Mouse (Mus musculus): ENCODE measurements around the gene Frmd8. TPM values are rescaled to one million over a fixed set of nuclear protein-coding genes. Genes with fewer than 3 reads are reported as not detected.
"Not testable (repeated sequence)": the region's sequence is repeated elsewhere in the genome, so short reads cannot be mapped to it uniquely, and the experiment has no call there.

Frmd8 gene
- total RNA-seq, 2 experiments from 2014 or later = 9.5 to 10.6 TPM

GRCm38 (mm10) chr19:5907275-5907674 lies 32.2 kb upstream of the Frmd8 start:
- H3K27ac ChIP-seq = no peak overlapping the region
- DNase-seq (ENCODE audit: low spot score in 2 of 2) = no peak
- no peak overlapping the region for H3K4me3 ChIP-seq
- no peak for TF ChIP-seq CTCF (conservative IDR thresholded peaks at IDR 0.05)

- Histone ChIP-seq H3K27ac (peak within 1 kb of the TSS; percentile 87), H3K4me3 (peak within 1 kb of the TSS; percentile 65)
- TF ChIP-seq CTCF (conservative IDR thresholded peaks at IDR 0.05) = no peak
- peak; percentile 93 to 96 for DNase-seq (ENCODE audit: low spot score in 2 of 2)
Measured at GRCm38 (mm10) chr19:5894002-5894678, 19.1 kb upstream of the Frmd8 start, which contains the start of gene Tigd3. Tigd3 (minus strand) TSS chr19:5894149.

GRCm38 (mm10) chr19:5893282-5894001 lies 18.4 kb upstream of the Frmd8 start:
- no peak for TF ChIP-seq CTCF (conservative IDR thresholded peaks at IDR 0.05)
- Histone ChIP-seq H3K4me3 (peak overlapping the region; percentile 65), H3K27ac (peak overlapping the region; percentile 87)
- DNase-seq (ENCODE audit: low spot score in 2 of 2) = no peak

- no peak overlapping the region for H3K4me3 ChIP-seq
- no peak overlapping the region for H3K27ac ChIP-seq
- no peak for TF ChIP-seq CTCF (conservative IDR thresholded peaks at IDR 0.05)
- DNase-seq (ENCODE audit: low spot score in 2 of 2) = no peak
Measured at GRCm38 (mm10) chr19:5892735-5893134, 17.7 kb upstream of the Frmd8 start.

GRCm38 (mm10) chr19:5892262-5892661 lies 17.2 kb upstream of the Frmd8 start:
- TF ChIP-seq CTCF (conservative IDR thresholded peaks at IDR 0.05) = no peak
- H3K27ac ChIP-seq = no peak overlapping the region
- H3K4me3 ChIP-seq = no peak overlapping the region
- DNase-seq (ENCODE audit: low spot score in 2 of 2) = no peak

- Histone ChIP-seq H3K4me3 (no peak overlapping the region), H3K27ac (no peak overlapping the region)
- DNase-seq (ENCODE audit: low spot score in 2 of 2) = no peak
- TF ChIP-seq CTCF (conservative IDR thresholded peaks at IDR 0.05) = no peak
Measured at GRCm38 (mm10) chr19:5891521-5892258, 16.6 kb upstream of the Frmd8 start.

- TF ChIP-seq CTCF (conservative IDR thresholded peaks at IDR 0.05) = no peak
- no peak for DNase-seq (ENCODE audit: low spot score in 2 of 2)
- no peak overlapping the region for H3K27ac ChIP-seq
- H3K4me3 ChIP-seq = no peak overlapping the region
Measured at GRCm38 (mm10) chr19:5889211-5889610, 14.1 kb upstream of the Frmd8 start.

GRCm38 (mm10) chr19:5887234-5887815 lies 12.3 kb upstream of the Frmd8 start:
- Histone ChIP-seq H3K4me3 (no peak overlapping the region), H3K27ac (no peak overlapping the region)
- no peak for DNase-seq (ENCODE audit: low spot score in 2 of 2)
- no peak for TF ChIP-seq CTCF (conservative IDR thresholded peaks at IDR 0.05)

GRCm38 (mm10) chr19:5885838-5886237 lies 10.8 kb upstream of the Frmd8 start:
- no peak overlapping the region for H3K4me3 ChIP-seq
- TF ChIP-seq CTCF (conservative IDR thresholded peaks at IDR 0.05) = peak; percentile 76
- H3K27ac ChIP-seq = no peak overlapping the region
- no peak for DNase-seq (ENCODE audit: low spot score in 2 of 2)

- no peak for TF ChIP-seq CTCF (conservative IDR thresholded peaks at IDR 0.05)
- H3K4me3 ChIP-seq = no peak overlapping the region
- DNase-seq (ENCODE audit: low spot score in 2 of 2) = no peak
- no peak overlapping the region for H3K27ac ChIP-seq
Measured at GRCm38 (mm10) chr19:5883935-5884334, 8.9 kb upstream of the Frmd8 start.

GRCm38 (mm10) chr19:5882079-5882478 lies 7.0 kb upstream of the Frmd8 start:
- not testable (repeated sequence) for DNase-seq (ENCODE audit: low spot score in 2 of 2)

GRCm38 (mm10) chr19:5881155-5881554 lies 6.1 kb upstream of the Frmd8 start:
- TF ChIP-seq CTCF (conservative IDR thresholded peaks at IDR 0.05) = no peak
- no peak overlapping the region for H3K27ac ChIP-seq
- DNase-seq (ENCODE audit: low spot score in 2 of 2) = no peak

More at GRCm38 (mm10) chr19:5882079-5882478, 7.0 kb upstream of the Frmd8 start:
- H3K4me3 ChIP-seq, H3K27ac ChIP-seq: not testable (repeated sequence)

GRCm38 (mm10) chr19:5879735-5880134 lies 4.7 kb upstream of the Frmd8 start:
- no peak overlapping the region for H3K4me3 ChIP-seq
- no peak for TF ChIP-seq CTCF (conservative IDR thresholded peaks at IDR 0.05)
- H3K27ac ChIP-seq = no peak overlapping the region
- DNase-seq (ENCODE audit: low spot score in 2 of 2) = no peak

More at GRCm38 (mm10) chr19:5881155-5881554, 6.1 kb upstream of the Frmd8 start:
- no peak overlapping the region for H3K4me3 ChIP-seq

Measured in layer of hippocampus, adult 2 months (tissue).